Mouse (Mus musculus) heart, embryonic 11.5 days (tissue): ENCODE results near the gene Pomt1. TPM values are rescaled to one million over a fixed set of nuclear protein-coding genes. Genes with fewer than 3 reads are reported as not detected.

Source experiments
- ATAC-seq: fragments of 200-750 bp; cut with Nextera tagmentation; replicated peaks from 2 replicates; pipeline ENCODE4 v1.8.0; 2017; ENCODE audit warnings: moderate library complexity; ENCODE audit not compliant: insufficient number of reproducible peaks, low FRiP score, low TSS enrichment
- H3K27ac ChIP-seq: fragments of 300-500 bp; sonication (generic); 2 replicates; pipeline ENCODE4 v1.5.1; 2014; ENCODE audit warnings: mild to moderate bottlenecking, low read depth, low read length
- H3K27me3 ChIP-seq: fragments of 300-500 bp; sonication (generic); 2 replicates; pipeline ENCODE4 v1.6.1; 2014; ENCODE audit warnings: mild to moderate bottlenecking, low read length, mixed read lengths; ENCODE audit not compliant: control insufficient read depth, insufficient read depth
- H3K36me3 ChIP-seq: fragments of 300-500 bp; sonication (generic); 2 replicates; pipeline ENCODE4 v1.6.1; 2014; ENCODE audit warnings: mild to moderate bottlenecking, low read length, moderate library complexity, mixed read lengths; ENCODE audit not compliant: control insufficient read depth, insufficient read depth
- H3K4me1 ChIP-seq: fragments of 300-500 bp; sonication (generic); 2 replicates; pipeline ENCODE4 v1.6.1; 2014; ENCODE audit warnings: low read length; ENCODE audit not compliant: control insufficient read depth, insufficient read depth
- H3K4me2 ChIP-seq: fragments of 300-500 bp; sonication (generic); 2 replicates; pipeline ENCODE4 v1.6.1; 2014; ENCODE audit warnings: mild to moderate bottlenecking, moderate library complexity
- H3K4me3 ChIP-seq: fragments of 300-500 bp; sonication (generic); 2 replicates; pipeline ENCODE4 v1.5.1; 2014; ENCODE audit warnings: low read depth, low read length
- H3K9ac ChIP-seq: fragments of 300-500 bp; sonication (generic); 2 replicates; pipeline ENCODE4 v1.6.1; 2014; ENCODE audit warnings: mild to moderate bottlenecking, low read depth, low read length, moderate library complexity
- H3K9me3 ChIP-seq: fragments of 300-500 bp; sonication (generic); replicated peaks from 2 replicates; pipeline ENCODE4 v1.6.1; 2016; ENCODE audit warnings: low read length; ENCODE audit not compliant: control insufficient read depth
- WGBS: fragments of 180-500 bp; shearing (Covaris S2); extraction: QIAGEN DNeasy Blood & Tissue Kit; methylation state at CpG from one replicate; pipeline ENCODE4 v1.1.7; 2014; ENCODE audit not compliant: insufficient replicate concordance; 5-methylcytosine and 5-hydroxymethylcytosine counted together
- polyA plus RNA-seq: library from polyadenylated mRNA; unstranded; fragments of >200 nt; fragmentation: Nextera tagmentation; extraction: Ambion mirVana; gene quantifications from 2 replicates; pipeline ENCODE4 v1.2.1, GENCODE M21; 2014

Pomt1 gene
- polyA plus RNA-seq, 1 experiment from 2014 or later = 15.3 TPM

DNA sequence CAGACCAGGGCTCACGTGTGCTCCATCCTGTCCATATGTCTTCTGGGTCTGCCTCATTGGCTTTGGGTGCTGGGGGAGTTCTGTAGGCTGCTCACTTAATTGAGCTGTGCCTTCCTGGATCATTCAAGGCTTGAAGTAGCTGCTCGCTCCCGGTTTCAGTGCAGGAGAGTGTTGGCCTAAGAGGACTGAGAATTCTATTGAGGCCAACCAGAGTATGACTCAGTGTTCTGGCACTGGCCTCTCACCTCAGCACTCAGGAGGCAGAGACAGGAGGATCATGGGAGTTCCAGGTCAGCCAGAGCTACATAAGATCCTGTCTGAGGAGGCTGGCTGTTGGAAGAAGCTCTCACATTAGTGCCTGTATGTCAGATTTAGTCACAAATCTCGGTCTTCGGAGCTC, 18.3 kb upstream of the Pomt1 start:
- no peak overlapping the region for H3K4me3 ChIP-seq
- 92% methylated on average over 5 of the region's 5 CpGs for WGBS
- no peaks in the 10 kb centered on the region for H3K27me3 ChIP-seq
- ATAC-seq = no peak
- H3K4me2 ChIP-seq = no peak overlapping the region
- no peak overlapping the region for H3K27ac ChIP-seq
- H3K9me3 ChIP-seq = no peaks in the 10 kb centered on the region
- H3K4me1 ChIP-seq = no peaks in the 10 kb centered on the region
- H3K36me3 ChIP-seq = peaks cover 76% of the 10 kb centered on the region
- no peak overlapping the region for H3K9ac ChIP-seq

DNA sequence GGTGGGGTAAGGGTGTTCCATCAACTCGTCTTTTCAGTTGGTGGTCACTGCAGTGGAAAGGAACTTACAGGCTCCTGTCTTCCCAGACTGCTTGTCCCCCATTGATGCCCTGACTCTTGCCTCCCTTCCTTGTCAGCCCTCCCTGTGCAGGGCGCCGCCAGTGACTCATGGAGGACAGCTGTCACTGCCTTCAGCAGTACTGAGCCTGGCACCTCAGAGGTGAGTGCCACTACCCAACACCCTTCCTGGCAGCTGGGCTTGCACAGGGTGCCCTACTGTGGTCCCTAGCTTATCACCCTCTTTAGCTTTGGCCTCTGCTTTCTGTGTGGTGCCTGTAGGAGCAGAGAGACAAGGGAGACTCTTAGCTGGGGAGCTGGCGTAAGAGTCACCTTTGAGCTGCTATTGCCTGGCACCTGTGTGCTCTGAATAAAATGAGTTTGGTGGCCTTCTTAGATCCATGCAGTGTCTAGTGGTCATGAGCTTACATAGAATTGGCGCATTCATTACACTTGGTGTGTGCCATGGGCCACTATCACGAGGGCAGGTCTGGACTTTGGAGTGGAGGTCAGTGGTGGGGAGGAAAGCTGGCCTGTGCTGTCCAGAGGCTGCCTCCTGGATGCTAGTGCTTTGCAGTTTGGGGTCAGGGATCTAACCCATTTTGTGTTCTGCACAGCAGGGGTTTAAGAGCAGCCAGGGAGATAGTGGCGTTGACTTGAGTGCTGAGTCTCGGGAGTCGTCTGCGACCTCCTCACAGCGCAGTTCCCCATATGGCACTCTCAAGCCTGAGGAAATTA, 17.7 kb upstream of the Pomt1 start:
- Histone ChIP-seq H3K4me1 (no peaks in the 10 kb centered on the region), H3K27me3 (no peaks in the 10 kb centered on the region), H3K36me3 (peaks cover 74% of the 10 kb centered on the region), H3K4me2 (no peak overlapping the region), H3K4me3 (no peak overlapping the region), H3K9me3 (no peaks in the 10 kb centered on the region), H3K27ac (no peak overlapping the region), H3K9ac (no peak overlapping the region)
- no peak for ATAC-seq
- WGBS = 85% methylated on average over 11 of the region's 11 CpGs

DNA sequence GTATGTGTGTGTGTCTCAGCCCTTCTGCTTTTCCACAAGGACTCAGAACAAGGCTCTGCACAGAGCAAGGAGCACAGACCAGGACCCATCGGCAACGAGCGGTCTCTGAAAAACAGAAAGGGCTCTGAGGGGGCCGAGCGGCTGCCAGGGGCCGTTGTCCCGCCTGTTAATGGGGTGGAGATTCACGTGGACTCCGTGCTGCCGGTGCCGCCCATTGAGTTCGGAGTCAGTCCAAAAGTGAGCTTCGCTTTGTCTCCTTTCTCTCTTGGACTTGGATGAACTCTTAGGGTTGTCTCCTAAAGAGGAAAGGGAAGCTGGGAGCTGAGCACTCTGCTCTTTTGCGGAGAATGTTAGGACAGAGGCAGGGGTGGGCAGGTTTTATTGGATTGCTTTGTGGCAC, 16.9 kb upstream of the Pomt1 start:
- Histone ChIP-seq H3K9ac (no peak overlapping the region), H3K4me3 (no peak overlapping the region), H3K27ac (no peak overlapping the region), H3K36me3 (peaks cover 74% of the 10 kb centered on the region), H3K4me1 (no peaks in the 10 kb centered on the region), H3K27me3 (no peaks in the 10 kb centered on the region), H3K4me2 (no peak overlapping the region), H3K9me3 (no peaks in the 10 kb centered on the region)
- WGBS = 93% methylated on average over 14 of the region's 14 CpGs
- no peak for ATAC-seq

DNA sequence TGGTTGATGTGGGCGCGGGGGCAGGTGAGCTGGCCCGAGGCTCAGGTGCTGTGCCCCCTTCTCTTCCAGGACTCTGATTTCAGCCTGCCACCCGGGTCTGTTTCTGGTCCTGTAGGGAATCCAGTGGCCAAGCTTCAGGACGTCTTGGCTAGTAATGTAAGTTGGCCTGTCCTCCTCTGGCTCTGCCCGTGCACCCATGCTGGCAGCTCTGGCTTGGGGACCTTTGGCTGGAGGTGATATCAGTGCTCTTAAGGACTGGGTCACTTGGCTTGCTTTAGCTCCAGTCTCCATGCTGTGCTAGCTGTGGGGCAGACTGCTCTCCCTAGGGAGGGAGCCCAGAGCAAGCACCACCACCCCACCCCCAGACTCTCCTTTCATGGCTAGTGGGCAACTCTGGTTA, 16.4 kb upstream of the Pomt1 start:
- H3K27me3 ChIP-seq = no peaks in the 10 kb centered on the region
- ATAC-seq = no peak
- no peak overlapping the region for H3K4me2 ChIP-seq
- no peak overlapping the region for H3K9ac ChIP-seq
- no peaks in the 10 kb centered on the region for H3K9me3 ChIP-seq
- no peak overlapping the region for H3K4me3 ChIP-seq
- peaks cover 71% of the 10 kb centered on the region for H3K36me3 ChIP-seq
- no peaks in the 10 kb centered on the region for H3K4me1 ChIP-seq
- 86% methylated on average over 6 of the region's 6 CpGs for WGBS
- H3K27ac ChIP-seq = no peak overlapping the region

DNA sequence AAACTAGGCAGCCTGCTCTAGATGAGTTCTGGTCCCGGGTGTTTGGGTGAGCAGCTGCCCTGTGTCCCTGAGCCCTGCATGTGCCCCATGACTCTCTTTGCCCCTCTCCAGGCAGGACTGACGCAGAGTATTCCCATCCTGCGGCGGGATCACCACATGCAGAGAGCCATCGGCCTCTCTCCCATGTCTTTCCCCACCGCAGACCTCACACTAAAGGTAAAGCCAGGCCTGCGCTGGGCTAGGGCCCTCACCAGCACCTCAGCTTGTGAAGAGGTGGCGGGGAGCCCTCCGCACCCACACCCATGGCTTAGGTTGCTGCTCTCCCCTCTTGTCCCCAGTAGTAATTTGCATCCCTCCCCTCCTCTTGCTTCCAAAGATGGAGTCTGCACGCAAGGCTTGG, 15.4 kb upstream of the Pomt1 start:
- Histone ChIP-seq H3K36me3 (peaks cover 68% of the 10 kb centered on the region), H3K4me3 (no peak overlapping the region), H3K9ac (no peak overlapping the region), H3K27me3 (no peaks in the 10 kb centered on the region), H3K27ac (no peak overlapping the region), H3K9me3 (no peaks in the 10 kb centered on the region), H3K4me1 (no peaks in the 10 kb centered on the region), H3K4me2 (no peak overlapping the region)
- no peak for ATAC-seq
- 93% methylated on average over 10 of the region's 10 CpGs for WGBS

DNA sequence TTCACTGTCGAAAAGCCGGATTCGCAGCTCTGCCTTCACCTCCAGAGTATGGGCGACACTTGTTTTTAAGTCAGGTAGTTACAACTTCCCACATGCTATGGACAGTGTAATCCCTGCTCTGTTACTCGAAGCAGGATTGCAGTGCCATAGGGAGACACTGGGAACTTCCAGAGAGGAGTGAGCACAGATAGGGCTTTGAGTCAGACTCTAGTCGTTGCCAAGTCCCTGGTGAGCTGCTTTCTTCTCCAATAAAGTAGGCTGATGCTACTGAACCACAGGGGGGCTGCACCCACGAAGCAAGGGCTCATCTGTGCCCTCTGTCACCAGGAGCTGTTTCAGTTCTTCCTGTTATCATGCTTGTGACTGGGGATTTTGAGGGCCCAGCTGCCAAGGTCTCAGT, 14.8 kb upstream of the Pomt1 start:
- Histone ChIP-seq H3K36me3 (peaks cover 72% of the 10 kb centered on the region), H3K4me1 (no peaks in the 10 kb centered on the region), H3K27me3 (no peaks in the 10 kb centered on the region), H3K9me3 (no peaks in the 10 kb centered on the region), H3K9ac (no peak overlapping the region), H3K27ac (no peak overlapping the region), H3K4me3 (no peak overlapping the region), H3K4me2 (no peak overlapping the region)
- 86% methylated on average over 7 of the region's 7 CpGs for WGBS
- ATAC-seq = no peak

DNA sequence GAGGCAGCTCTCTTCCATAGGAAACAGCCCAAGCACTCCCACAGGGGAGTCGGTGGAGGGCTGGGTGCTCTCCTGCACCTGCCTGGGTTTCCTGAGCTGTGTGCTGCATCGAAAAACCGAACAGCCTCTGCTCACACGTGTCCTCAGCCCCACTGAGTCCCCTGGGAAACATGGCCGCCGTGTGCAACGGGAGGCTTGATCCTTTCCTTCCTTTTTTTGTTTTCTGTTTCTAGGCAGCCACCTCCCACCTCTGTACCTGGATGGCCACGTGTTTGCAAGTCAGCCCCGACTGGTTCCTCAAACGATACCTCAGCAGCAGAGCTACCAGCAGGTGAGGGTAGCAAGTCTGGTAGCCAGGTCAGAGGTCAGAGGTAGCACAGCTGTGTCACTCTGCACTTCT, 14.3 kb upstream of the Pomt1 start:
- Histone ChIP-seq H3K27me3 (no peaks in the 10 kb centered on the region), H3K4me3 (no peak overlapping the region), H3K4me1 (no peaks in the 10 kb centered on the region), H3K9ac (no peak overlapping the region), H3K4me2 (no peak overlapping the region), H3K9me3 (no peaks in the 10 kb centered on the region), H3K36me3 (peaks cover 72% of the 10 kb centered on the region), H3K27ac (no peak overlapping the region)
- ATAC-seq = no peak
- WGBS = 87% methylated on average over 10 of the region's 10 CpGs

DNA sequence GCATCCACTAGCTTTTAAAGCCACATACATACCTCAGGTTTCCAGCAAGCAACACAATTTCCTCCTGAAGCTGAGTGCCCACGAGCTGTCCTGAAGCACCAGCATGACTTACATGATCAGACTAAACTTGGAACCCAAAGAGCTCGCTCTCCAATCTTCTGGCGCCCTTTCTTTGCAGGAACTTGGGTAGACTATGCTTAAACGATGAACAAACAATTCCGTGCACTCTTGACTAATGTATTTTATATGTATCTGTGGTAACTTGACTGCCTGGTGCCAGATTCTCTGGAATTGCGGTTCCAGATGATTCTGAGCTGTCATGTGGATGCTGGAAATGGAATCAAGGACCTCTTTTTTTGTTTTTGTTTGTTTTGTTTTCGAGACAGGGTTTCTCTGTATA, 957 bp upstream of the Pomt1 start:
- ATAC-seq = no peak
- Histone ChIP-seq H3K27me3 (no peaks in the 10 kb centered on the region), H3K4me2 (peak overlapping the region; percentile 91), H3K9ac (peak overlapping the region; percentile 81), H3K4me3 (peak overlapping the region; percentile 67), H3K9me3 (no peaks in the 10 kb centered on the region), H3K4me1 (peaks cover 15% of the 10 kb centered on the region), H3K27ac (peak overlapping the region; percentile 84), H3K36me3 (peaks cover 5% of the 10 kb centered on the region)
- WGBS = 29% methylated on average over 7 of the region's 7 CpGs
